Mouse (Mus musculus) lung, postnatal 0 days (tissue): ENCODE measurements around the gene Kbtbd2. TPM values are rescaled to one million over a fixed set of nuclear protein-coding genes. Genes with fewer than 3 reads are reported as not detected.

Source experiments
- ATAC-seq: fragments of 200-750 bp; cut with Nextera tagmentation; 2 replicates; pipeline ENCODE4 v1.8.0; 2017; ENCODE audit warnings: moderate library complexity
- DNase-seq: peaks from one replicate; pipeline ENCODE4 v3.0.0-alpha.2; 2016; ENCODE audit warnings: low spot score
- H3K27ac ChIP-seq: fragments of 300-500 bp; sonication (generic); 2 replicates; pipeline ENCODE4 v1.5.1; 2014; ENCODE audit warnings: antibody characterized with exemption, mild to moderate bottlenecking, low read length, mixed read lengths
- H3K27me3 ChIP-seq: fragments of 300-500 bp; sonication (generic); replicated peaks from 2 replicates; pipeline ENCODE4 v1.6.1; 2014; ENCODE audit warnings: low read length, mixed read lengths; ENCODE audit not compliant: insufficient read depth
- H3K36me3 ChIP-seq: fragments of 300-500 bp; sonication (generic); 2 replicates; pipeline ENCODE4 v1.6.1; 2014; ENCODE audit warnings: low read length, mixed read lengths; ENCODE audit not compliant: insufficient read depth
- H3K4me1 ChIP-seq: fragments of 300-500 bp; sonication (generic); 2 replicates; pipeline ENCODE4 v1.6.1; 2014; ENCODE audit warnings: antibody characterized with exemption, low read depth, low read length, mixed read lengths; ENCODE audit not compliant: insufficient read depth
- H3K4me2 ChIP-seq: fragments of 300-500 bp; sonication (generic); replicated peaks from 2 replicates; pipeline ENCODE4 v1.6.1; 2014; ENCODE audit warnings: low read depth, mild to moderate bottlenecking, low read length, moderate library complexity, mixed read lengths
- H3K4me3 ChIP-seq: fragments of 300-500 bp; sonication (generic); 2 replicates; pipeline ENCODE4 v1.5.1; 2014; ENCODE audit warnings: low read depth, low read length
- H3K9ac ChIP-seq: fragments of 300-500 bp; sonication (generic); replicated peaks from 2 replicates; pipeline ENCODE4 v1.6.1; 2014; ENCODE audit warnings: low read depth, mild to moderate bottlenecking
- H3K9me3 ChIP-seq: fragments of 300-500 bp; sonication (generic); 2 replicates; pipeline ENCODE4 v1.6.1; 2016; ENCODE audit warnings: low read length, mixed read lengths
- CTCF ChIP-seq: IDR thresholded peaks from 2 replicates; pipeline ENCODE4 v1.5.1; 2016; ENCODE audit warnings: antibody characterized with exemption, mild to moderate bottlenecking
- EP300 ChIP-seq: IDR thresholded peaks from 2 replicates; pipeline ENCODE4 v1.6.1; 2016; ENCODE audit warnings: antibody characterized with exemption, mild to moderate bottlenecking, control low read depth
- WGBS: fragments of 180-500 bp; shearing (Covaris S2); extraction: QIAGEN DNeasy Blood & Tissue Kit; methylation state at CpG from one replicate; pipeline ENCODE4 v1.1.7; 2014; 5-methylcytosine and 5-hydroxymethylcytosine counted together
- polyA plus RNA-seq: library from polyadenylated mRNA; unstranded; fragments of >200 nt; fragmentation: Nextera tagmentation; extraction: Ambion mirVana; gene quantifications from 2 replicates; pipeline ENCODE4 v1.2.1, GENCODE M21; 2015

Kbtbd2 gene
- polyA plus RNA-seq, 1 experiment from 2014 or later = 20.5 TPM

DNA sequence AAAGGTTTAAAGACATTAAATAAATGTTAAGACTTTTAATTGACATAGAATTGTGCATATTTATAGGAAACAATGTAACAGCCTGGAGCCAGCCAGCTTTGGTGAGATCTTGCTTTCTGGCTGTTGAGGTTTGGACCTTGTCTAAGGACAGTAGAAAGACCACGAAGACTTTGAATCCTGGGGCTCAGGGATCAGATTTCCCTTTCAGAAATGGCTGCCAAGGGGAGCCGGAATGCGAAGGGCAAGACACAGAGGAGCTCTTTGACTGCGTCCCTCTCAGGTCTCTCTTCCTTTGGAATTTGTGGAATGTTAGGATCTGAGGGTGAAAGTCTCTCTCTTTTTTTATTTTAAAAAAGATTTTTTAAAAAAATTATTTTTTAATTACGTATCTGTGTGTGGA lies 37.2 kb upstream of the Kbtbd2 start:
- Histone ChIP-seq H3K4me3 (no peak overlapping the region), H3K9ac (no peak overlapping the region), H3K4me1 (no peaks in the 10 kb centered on the region), H3K4me2 (no peak overlapping the region), H3K36me3 (0 out of 2 replicates have a peak, but pooled peaks cover 3% of the 10 kb centered on the region), H3K9me3 (no peaks in the 10 kb centered on the region), H3K27ac (no peak overlapping the region), H3K27me3 (no peaks in the 10 kb centered on the region)
- ATAC-seq = no peak
- WGBS = 56% methylated on average over 5 of the region's 5 CpGs
- TF ChIP-seq CTCF (no peak), EP300 (no peak)
- no peak for DNase-seq

DNA sequence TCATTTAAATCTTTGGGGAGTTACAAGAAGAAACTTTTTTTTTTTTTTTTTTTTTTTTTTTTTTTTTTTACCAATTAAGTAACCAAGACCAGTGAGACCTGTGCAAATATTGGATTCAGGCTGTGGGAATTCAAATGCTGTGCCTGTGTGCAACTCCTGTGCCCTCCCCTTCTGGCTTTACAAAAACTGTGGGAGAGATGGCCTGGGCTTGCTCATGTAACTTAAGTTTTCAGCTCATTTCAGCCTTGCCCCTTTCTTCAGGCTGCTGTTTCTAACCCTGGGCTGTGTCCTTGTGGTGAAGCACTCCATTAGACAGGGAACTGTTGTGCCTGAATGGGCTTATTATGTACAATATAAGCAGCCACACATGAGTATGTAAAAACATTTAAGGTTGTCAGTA lies 35.2 kb upstream of the Kbtbd2 start:
- Histone ChIP-seq H3K27ac (no peak overlapping the region), H3K4me3 (peak overlapping the region; percentile 66), H3K27me3 (no peaks in the 10 kb centered on the region), H3K9ac (0 out of 2 replicates have a peak overlapping the region, but pooled peaks have one; percentile 72), H3K4me2 (peak overlapping the region; percentile 81), H3K36me3 (no peaks in the 10 kb centered on the region), H3K9me3 (no peaks in the 10 kb centered on the region), H3K4me1 (no peaks in the 10 kb centered on the region)
- TF ChIP-seq EP300 (no peak), CTCF (no peak)
- DNase-seq (peak; percentile 41), ATAC-seq (no peak)

DNA sequence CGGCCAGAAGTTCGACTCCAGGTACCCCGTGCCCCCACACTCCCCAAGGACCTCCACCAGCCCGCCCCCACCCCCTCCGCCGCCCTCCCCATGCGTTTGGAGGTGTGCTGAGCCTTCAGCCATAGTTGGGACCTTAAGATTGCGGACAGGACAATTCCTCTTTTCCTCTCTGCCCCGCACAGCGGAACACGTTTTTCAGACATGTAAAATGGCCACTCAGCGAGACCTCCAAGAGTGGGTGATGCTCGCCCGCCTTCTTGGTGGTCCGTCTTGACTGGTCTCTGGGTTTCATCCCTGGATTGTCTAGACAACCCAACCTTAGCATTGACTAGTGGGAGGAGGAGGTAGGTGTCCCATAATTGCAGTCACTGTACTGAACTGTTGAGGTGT lies 34.8 kb upstream of the Kbtbd2 start:
- Histone ChIP-seq H3K9ac (peak overlapping the region; percentile 72), H3K4me2 (peak overlapping the region; percentile 81), H3K27ac (peak overlapping the region; percentile 89), H3K36me3 (no peaks in the 10 kb centered on the region), H3K4me1 (no peaks in the 10 kb centered on the region), H3K4me3 (peak overlapping the region; percentile 66), H3K27me3 (no peaks in the 10 kb centered on the region), H3K9me3 (no peaks in the 10 kb centered on the region)
- DNase-seq (peak; percentile 17), ATAC-seq (no peak)
- TF ChIP-seq CTCF (no peak), EP300 (no peak)
- 1% methylated on average over 15 of the region's 15 CpGs for WGBS

DNA sequence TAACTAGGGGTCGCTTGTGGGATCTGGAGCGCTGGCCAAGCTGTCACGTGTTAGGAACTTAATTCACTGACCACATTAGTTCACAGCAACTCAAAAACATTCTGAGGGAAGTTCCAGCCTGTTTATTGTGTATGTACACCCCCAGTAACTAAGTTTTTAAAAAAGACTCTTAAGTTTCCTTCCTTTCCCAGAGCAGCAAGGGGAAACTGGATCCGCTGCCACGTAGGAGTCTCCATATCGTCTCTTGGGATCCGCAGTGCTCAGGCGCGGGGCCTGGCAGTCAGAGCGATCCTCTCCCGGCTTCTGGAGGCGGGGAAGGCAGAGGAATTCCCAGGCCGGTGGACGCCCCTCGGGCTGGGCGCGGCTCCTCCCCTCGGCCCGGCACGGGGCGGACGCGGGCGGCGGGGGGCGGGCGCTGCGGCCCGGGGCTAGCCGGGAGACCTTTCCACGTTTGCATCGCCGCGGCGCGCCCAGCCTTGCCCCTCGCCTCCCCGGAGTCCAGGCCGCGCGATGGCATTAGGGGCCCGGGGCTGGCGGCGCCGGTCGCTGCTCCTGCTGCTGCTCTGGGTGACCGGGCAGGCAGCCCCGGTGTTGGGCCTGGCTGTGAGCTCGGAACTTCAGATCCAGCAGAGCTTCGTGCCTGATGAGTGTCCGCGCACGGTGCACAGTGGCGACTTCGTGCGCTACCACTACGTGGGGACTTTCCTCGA lies 34.2 kb upstream of the Kbtbd2 start, which contains the start of gene Fkbp9:
Gene Fkbp9 (plus strand): TSS at position 363 of the 710 bp plus-strand sequence.
- peak within 1 kb of the TSS; percentile 81 for H3K4me2 ChIP-seq
- peak within 1 kb of the TSS; percentile 66 for H3K4me3 ChIP-seq
- peak; percentile 99 for ATAC-seq
- TF ChIP-seq CTCF (no peak), EP300 (no peak)
- no peaks in the 10 kb centered on the region for H3K27me3 ChIP-seq
- peak within 1 kb of the TSS; percentile 89 for H3K27ac ChIP-seq
- H3K36me3 ChIP-seq = no peaks in the 10 kb centered on the region
- peak within 1 kb of the TSS; percentile 72 for H3K9ac ChIP-seq
- H3K9me3 ChIP-seq = no peaks in the 10 kb centered on the region
- no peaks in the 10 kb centered on the region for H3K4me1 ChIP-seq
- 2% methylated on average over 53 of the region's 58 CpGs for WGBS
- DNase-seq = peak; percentile 95

DNA sequence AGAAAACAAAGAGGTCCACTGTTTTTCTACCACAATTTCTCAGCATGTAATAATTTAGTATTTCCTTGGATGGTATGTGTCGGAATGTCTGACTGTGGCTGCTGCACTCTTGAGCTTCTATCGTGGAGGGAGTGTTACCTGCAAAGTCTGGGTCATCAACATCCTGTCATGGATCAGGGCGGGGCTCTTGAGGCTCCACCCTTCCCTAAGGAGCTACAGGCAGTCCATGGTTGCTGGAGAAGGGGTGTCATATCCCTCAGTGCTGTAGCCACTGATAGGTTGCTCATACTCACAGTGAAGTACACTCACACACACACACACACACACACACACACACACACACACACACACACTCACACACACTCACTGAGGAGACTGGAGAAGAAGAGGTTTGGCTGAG lies 28.0 kb upstream of the Kbtbd2 start:
- no peak for TF ChIP-seq CTCF
- TF ChIP-seq EP300 = no peak
- Histone ChIP-seq H3K4me1 (no peaks in the 10 kb centered on the region), H3K9ac (no peak overlapping the region), H3K4me3 (no peak overlapping the region), H3K27ac (no peak overlapping the region), H3K9me3 (no peaks in the 10 kb centered on the region), H3K36me3 (no peaks in the 10 kb centered on the region), H3K4me2 (no peak overlapping the region), H3K27me3 (no peaks in the 10 kb centered on the region)
- DNase-seq = no peak
- 50% methylated on average over 3 of the region's 3 CpGs for WGBS
- ATAC-seq = no peak

DNA sequence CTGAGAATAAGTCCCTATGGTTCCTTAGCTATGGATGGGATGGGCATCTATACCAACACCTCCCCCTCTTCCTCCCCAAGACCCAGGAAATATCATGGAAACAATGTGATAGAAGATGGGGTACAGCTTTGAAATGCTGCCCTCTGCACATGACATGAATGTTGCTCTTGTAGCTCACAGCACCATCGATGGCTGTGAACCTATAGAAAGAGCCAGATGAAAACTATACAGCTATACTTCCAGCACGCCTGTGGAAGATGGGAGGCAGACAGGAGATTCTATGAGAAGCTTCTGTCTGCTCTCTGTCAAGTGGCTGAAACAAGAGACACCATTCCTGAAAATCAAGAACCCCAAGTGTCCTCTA lies 21.5 kb upstream of the Kbtbd2 start:
- TF ChIP-seq EP300 = no peak
- TF ChIP-seq CTCF = no peak
- no peak for DNase-seq

More for the DNA sequence above, 21.5 kb upstream of the Kbtbd2 start:
- H3K4me3 ChIP-seq = no peak overlapping the region
- no peak; the same call in 1 of the 2 replicates for ATAC-seq
- H3K36me3 ChIP-seq = no peaks in the 10 kb centered on the region
- 60% methylated on average over 2 of the region's 2 CpGs for WGBS
- no peaks in the 10 kb centered on the region for H3K9me3 ChIP-seq
- H3K9ac ChIP-seq = no peak overlapping the region
- H3K4me1 ChIP-seq = no peaks in the 10 kb centered on the region
- H3K27me3 ChIP-seq = no peaks in the 10 kb centered on the region
- 0 out of 2 replicates have a peak overlapping the region, but pooled peaks have one; percentile 38 for H3K27ac ChIP-seq
- no peak overlapping the region for H3K4me2 ChIP-seq
